8 mouse cellular contexts compared by ENCODE assay signal in the genomic region with DNA sequence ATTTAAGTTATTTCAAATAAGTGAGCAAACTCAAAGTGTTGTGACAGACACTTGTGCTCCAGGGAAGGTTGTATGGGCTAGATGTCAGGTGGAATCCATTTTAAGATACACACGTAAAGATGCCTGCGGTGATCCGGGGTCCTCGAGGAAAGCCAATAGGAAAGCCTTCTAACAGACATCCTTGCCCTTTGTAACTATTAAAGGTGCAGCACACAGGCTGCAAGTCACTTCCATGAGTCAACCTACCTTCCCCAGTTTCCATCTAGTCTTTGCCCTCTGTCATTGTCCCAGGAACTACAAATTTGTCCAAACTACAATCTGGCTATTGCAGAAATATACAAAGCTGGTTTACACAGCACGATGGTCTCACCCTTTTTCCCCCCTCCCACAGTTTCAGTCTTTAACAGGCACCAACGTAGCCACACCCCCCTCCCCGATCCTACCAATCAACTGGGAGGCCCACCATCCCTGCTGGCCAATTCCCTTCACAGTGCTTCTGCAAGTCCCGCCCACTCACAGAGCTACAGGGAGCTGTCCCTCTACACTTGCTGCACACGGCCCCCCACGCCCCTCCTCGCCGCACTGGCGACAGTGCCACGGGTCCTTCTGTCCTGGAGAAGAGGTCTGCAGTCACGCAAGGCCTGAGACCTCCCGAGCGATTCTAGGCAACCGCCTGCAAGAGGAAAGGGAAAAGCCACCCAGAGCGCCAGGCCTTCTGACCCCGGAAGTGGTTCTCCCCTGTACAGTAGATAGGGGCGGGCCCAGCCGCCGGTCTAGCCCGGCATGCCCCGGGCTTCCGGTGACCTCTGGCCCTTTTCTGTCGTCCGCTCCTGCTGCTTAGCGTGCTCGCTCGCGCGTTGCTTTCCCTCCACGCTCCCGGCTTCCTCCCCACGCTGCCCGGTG. TPM values are rescaled to one million over a fixed set of nuclear protein-coding genes. Genes with fewer than 3 reads are reported as not detected.
DNase-seq lines count a peak whose midpoint lies in the region; ATAC-seq and TF ChIP-seq lines count a peak whose summit lies in the region.

A gene (plus strand): TSS at position 791 of the 903 bp plus-strand sequence.

- no peaks in the 10 kb centered on the region for H3K9me3 ChIP-seq in erythroblast, embryonic 14.5 days (ENCODE audit: control insufficient read depth, low read length)
- H3K9me3 ChIP-seq in heart, embryonic 11.5 days (replicated peaks; ENCODE audit: control insufficient read depth, low read length) = no peaks in the 10 kb centered on the region
- H3K9me3 ChIP-seq in kidney, embryonic 16.5 days (ENCODE audit: low read length) = no peaks in the 10 kb centered on the region

- H3K27ac ChIP-seq in heart, embryonic 11.5 days (ENCODE audit: low read depth, low read length) = peak within 1 kb of the TSS; percentile 90
- peak within 1 kb of the TSS; percentile 97 for H3K27ac ChIP-seq in kidney, embryonic 16.5 days (ENCODE audit: low read length)
- H3K27ac ChIP-seq in liver, adult 2 months (replicated peaks; ENCODE audit: insufficient read depth, low read depth, low read length) = peak within 1 kb of the TSS; percentile 99

- peaks cover 42% of the 10 kb centered on the region for H3K79me3 ChIP-seq in C2C12 (ENCODE audit: low read depth)

- peak within 1 kb of the TSS; percentile 92 for H3K9ac ChIP-seq in heart, embryonic 11.5 days (ENCODE audit: low read depth, low read length)
- peak within 1 kb of the TSS; percentile 92 for H3K9ac ChIP-seq in kidney, embryonic 16.5 days (replicated peaks; ENCODE audit: low read length)
- H3K9ac ChIP-seq in liver, adult 2 months (ENCODE audit: low read depth, low read length) = peak within 1 kb of the TSS; percentile 94

- H3K27me3 ChIP-seq in C2C12 (ENCODE audit: control insufficient read depth, insufficient read depth, insufficient read length) (peaks cover 5% of the 10 kb centered on the region), myocyte (ENCODE audit: control insufficient read depth, insufficient read depth, insufficient read length) (peaks cover 9% of the 10 kb centered on the region)
- H3K27me3 ChIP-seq in erythroblast, embryonic 14.5 days (ENCODE audit: control insufficient read depth) = peaks cover 7% of the 10 kb centered on the region
- H3K27me3 ChIP-seq in heart, embryonic 11.5 days (ENCODE audit: control insufficient read depth, insufficient read depth, low read length) = no peaks in the 10 kb centered on the region
- H3K27me3 ChIP-seq in kidney, embryonic 16.5 days (ENCODE audit: insufficient read depth, low read length) = peaks cover 6% of the 10 kb centered on the region; the same call in 1 of the 2 replicates
- no peaks in the 10 kb centered on the region for H3K27me3 ChIP-seq in liver, adult 2 months (ENCODE audit: control insufficient read depth, insufficient read depth, low read length)
- no peaks in the 10 kb centered on the region for H3K27me3 ChIP-seq in splenic B cell, adult 2 months (ENCODE audit: control insufficient read depth, insufficient read depth, low read length, poor library complexity, severe bottlenecking)

- no peak for TF ChIP-seq CTCF in C2C12 (IDR thresholded peaks at IDR 0.05; ENCODE audit: control insufficient read depth, insufficient read depth, insufficient read length)
- no peak for TF ChIP-seq CTCF in brain, embryonic 14.5 days (IDR thresholded peaks at IDR 0.05; ENCODE audit: borderline replicate concordance, extremely low read depth, insufficient read depth, insufficient read length)
- TF ChIP-seq CTCF in liver, adult 2 months (IDR thresholded peaks at IDR 0.05; ENCODE audit: low read depth, low read length) = no peak

- peak; percentile 99 for ATAC-seq in heart, embryonic 11.5 days (replicated peaks; ENCODE audit: insufficient number of reproducible peaks, low FRiP score, low TSS enrichment)
- ATAC-seq in kidney, embryonic 16.5 days (ENCODE audit: low FRiP score, low TSS enrichment) = peak; percentile 99

- H3ac ChIP-seq in C2C12 (ENCODE audit: control insufficient read depth, insufficient read length, low read depth) = peak within 1 kb of the TSS; percentile 91
- peak within 1 kb of the TSS; percentile 75 for H3ac ChIP-seq in myocyte (ENCODE audit: control insufficient read depth, insufficient read length)

- WGBS in heart, embryonic 11.5 days (ENCODE audit: insufficient replicate concordance) = under 1% methylated on average over 37 of the region's 37 CpGs
- whole genome bisulfite sequencing in kidney, embryonic 16.5 days = under 1% methylated on average over 37 of the region's 37 CpGs
- under 1% methylated on average over 37 of the region's 37 CpGs for WGBS in liver, adult 2 months

- H3K36me3 ChIP-seq in C2C12 (ENCODE audit: control insufficient read depth, insufficient read depth) (peaks cover 18% of the 10 kb centered on the region), myocyte (ENCODE audit: control insufficient read depth, insufficient read depth) (no peaks in the 10 kb centered on the region)
- H3K36me3 ChIP-seq in erythroblast, embryonic 14.5 days (ENCODE audit: control insufficient read depth) = peaks cover 6% of the 10 kb centered on the region
- no peaks in the 10 kb centered on the region for H3K36me3 ChIP-seq in heart, embryonic 11.5 days (ENCODE audit: control insufficient read depth, insufficient read depth, low read length)
- no peaks in the 10 kb centered on the region for H3K36me3 ChIP-seq in kidney, embryonic 16.5 days (ENCODE audit: insufficient read depth, low read length)
- H3K36me3 ChIP-seq in liver, adult 2 months (ENCODE audit: control insufficient read depth, insufficient read depth, low read length) = no peaks in the 10 kb centered on the region
- H3K36me3 ChIP-seq in splenic B cell, adult 2 months (ENCODE audit: control insufficient read depth, insufficient read depth, low read length, poor library complexity, severe bottlenecking) = no peaks in the 10 kb centered on the region

- DNase-seq in brain, embryonic 14.5 days (ENCODE audit: low read depth) = peak; percentile 99
- peak; percentile 92 for DNase-seq in liver, adult 2 months (ENCODE audit: extremely low read depth, low read depth, low spot score)
- peak; percentile 91 for DNase-seq in splenic B cell, adult 2 months (ENCODE audit: low read depth, low spot score)

- peak; percentile 22; the same call in 1 of the 2 replicates for TF ChIP-seq POLR2A in brain, embryonic 14.5 days (IDR thresholded peaks at IDR 0.05; ENCODE audit: borderline replicate concordance, extremely low read depth, insufficient read depth, insufficient read length, poor library complexity, severe bottlenecking)
- TF ChIP-seq POLR2A in liver, adult 2 months (IDR thresholded peaks at IDR 0.05; ENCODE audit: extremely low read depth, insufficient read depth, low read length) = peak; percentile 78
- peak; percentile 81 for TF ChIP-seq POLR2A in myocyte (IDR thresholded peaks at IDR 0.05; ENCODE audit: insufficient read length, low read depth)

- peak within 1 kb of the TSS; percentile 67 for H3K4me2 ChIP-seq in heart, embryonic 11.5 days
- H3K4me2 ChIP-seq in kidney, embryonic 16.5 days (replicated peaks; ENCODE audit: low read depth, low read length) = peak within 1 kb of the TSS; percentile 76
- peak within 1 kb of the TSS; percentile 95 for H3K4me2 ChIP-seq in myocyte (ENCODE audit: low read depth)

- H3K79me2 ChIP-seq in C2C12 (ENCODE audit: control insufficient read depth, insufficient read depth) (peaks cover 47% of the 10 kb centered on the region), myocyte (ENCODE audit: control insufficient read depth, insufficient read depth) (peaks cover 45% of the 10 kb centered on the region)
- H3K79me2 ChIP-seq in liver, adult 2 months (ENCODE audit: control insufficient read depth, insufficient read depth, low read length) = peaks cover 21% of the 10 kb centered on the region

- peaks cover 32% of the 10 kb centered on the region for H3K4me1 ChIP-seq in erythroblast, embryonic 14.5 days (ENCODE audit: control insufficient read depth)
- H3K4me1 ChIP-seq in heart, embryonic 11.5 days (ENCODE audit: control insufficient read depth, insufficient read depth, low read length) = peaks cover 13% of the 10 kb centered on the region
- H3K4me1 ChIP-seq in kidney, embryonic 16.5 days (ENCODE audit: insufficient read depth, low read length) = peaks cover 18% of the 10 kb centered on the region
- H3K4me1 ChIP-seq in liver, adult 2 months (ENCODE audit: control insufficient read depth, insufficient read depth, low read length) = peaks cover 14% of the 10 kb centered on the region

- peak within 1 kb of the TSS; percentile 94 for H3K4me3 ChIP-seq in C2C12 (ENCODE audit: insufficient read depth, poor library complexity, severe bottlenecking)
- H3K4me3 ChIP-seq in erythroblast, embryonic 14.5 days (replicated peaks) = peak within 1 kb of the TSS; percentile 97
- peak within 1 kb of the TSS; percentile 95 for H3K4me3 ChIP-seq in heart, embryonic 11.5 days (ENCODE audit: low read depth, low read length)
- peak within 1 kb of the TSS; percentile 89 for H3K4me3 ChIP-seq in kidney, embryonic 16.5 days (ENCODE audit: low read length)
- H3K4me3 ChIP-seq in liver, adult 2 months (ENCODE audit: insufficient read depth, low read depth, low read length) = peak within 1 kb of the TSS; percentile 95
- H3K4me3 ChIP-seq in myocyte = peak within 1 kb of the TSS; percentile 79

TF ChIP-seq in C2C12, 6 proteins besides CTCF, POLR2A, EP300 and RAD21:
- peak; percentile 89 for TF ChIP-seq MAX (IDR thresholded peaks at IDR 0.05)
- TF ChIP-seq MYOD1 (IDR thresholded peaks at IDR 0.05; ENCODE audit: control insufficient read depth, insufficient read length, low read depth) = no peak

TF ChIP-seq in myocyte, 11 proteins besides CTCF, POLR2A, EP300 and RAD21:
- TF ChIP-seq MYOD1 (IDR thresholded peaks at IDR 0.05; ENCODE audit: control insufficient read depth in 1 of 3, insufficient read length in 2 of 3, low read depth in 2 of 3) (no peak), TCF12 (IDR thresholded peaks at IDR 0.05; ENCODE audit: insufficient read depth, poor library complexity, severe bottlenecking) (no peak), TCF3 (IDR thresholded peaks at IDR 0.05; ENCODE audit: insufficient read length, low read depth) (no peak), SRF (IDR thresholded peaks at IDR 0.05; ENCODE audit: control insufficient read depth, insufficient read length, low read depth) (no peak), POLR2AphosphoS2 (IDR thresholded peaks at IDR 0.05; ENCODE audit: insufficient read length, low read depth) (peak; percentile 75)

RNA-seq across cellular contexts. Expression of the gene that starts here (rescaled TPM):
- 27.4 TPM for polyA plus RNA-seq in C2C12 (2012; fragmentation: generic; extraction: Trizol)
- 41.7 and 53.8 TPM in 2 replicates for polyA plus RNA-seq in brain, embryonic 14.5 days (2012; rRNA removed)
- 0.73 and 0.90 TPM in 2 replicates for polyA plus RNA-seq in erythroblast, embryonic 14.5 days (2012)
- polyA plus RNA-seq in heart, embryonic 11.5 days (2014; fragmentation: Nextera tagmentation; extraction: Ambion mirVana) = 48.3 and 53.7 TPM in 2 replicates
- polyA plus RNA-seq in kidney, embryonic 16.5 days (2015; fragmentation: Nextera tagmentation; extraction: Ambion mirVana) = 39.2 and 44.4 TPM in 2 replicates
- 50.0 and 62.0 TPM in 2 replicates for total RNA-seq in liver, adult 2 months (2014; rRNA removed)
- 14.2 and 17.0 TPM in 2 replicates for polyA plus RNA-seq in liver, adult 2 months (2012; rRNA removed)
- polyA plus RNA-seq in myocyte (2012; fragmentation: generic; extraction: Trizol) = 20.6 TPM

Comparison
In these comparisons a context has a peak if more than half of its experiments do, and no peak if none do; other contexts are left out.
1. Peak in every context shown above with its lines: DNase-seq, ATAC-seq, H3K4me3 ChIP-seq and H3K27ac ChIP-seq.
2. POLR2A ChIP-seq: peak in every context shown above with its lines; median percentile 81 in myocyte; 78 in liver, adult 2 months; 22 in brain, embryonic 14.5 days.